Mouse (Mus musculus) midbrain, postnatal 0 days (tissue): Measurements from ENCODE around the gene Fbxl19. TPM values are rescaled to one million over a fixed set of nuclear protein-coding genes. Genes with fewer than 3 reads are reported as not detected.

Source experiments
- ATAC-seq: fragments of 200-750 bp; cut with Nextera tagmentation; 2 replicates; pipeline ENCODE4 v1.8.0; 2017; ENCODE audit warnings: moderate number of reproducible peaks, mild to moderate bottlenecking, moderate TSS enrichment, moderate library complexity; ENCODE audit not compliant: low FRiP score
- DNase-seq: peaks from one replicate; pipeline ENCODE4 v3.0.0-alpha.2; 2015; ENCODE audit warnings: low spot score
- H3K27ac ChIP-seq: fragments of 300-500 bp; sonication (generic); 2 replicates; pipeline ENCODE4 v1.5.1; 2014; ENCODE audit warnings: low read depth, mild to moderate bottlenecking, low read length, mixed read lengths
- H3K27me3 ChIP-seq: fragments of 300-500 bp; sonication (generic); 2 replicates; pipeline ENCODE4 v1.6.1; 2014; ENCODE audit warnings: low read length, control low read depth, mixed read lengths; ENCODE audit not compliant: insufficient read depth
- H3K36me3 ChIP-seq: fragments of 300-500 bp; sonication (generic); 2 replicates; pipeline ENCODE4 v1.6.1; 2014; ENCODE audit warnings: low read length, control low read depth, mixed read lengths; ENCODE audit not compliant: insufficient read depth
- H3K4me1 ChIP-seq: fragments of 300-500 bp; sonication (generic); 2 replicates; pipeline ENCODE4 v1.6.1; 2014; ENCODE audit warnings: mild to moderate bottlenecking, control low read depth, antibody characterized with exemption, low read length, mixed read lengths; ENCODE audit not compliant: insufficient read depth
- H3K4me2 ChIP-seq: fragments of 300-500 bp; sonication (generic); 2 replicates; pipeline ENCODE4 v1.6.1; 2014; ENCODE audit warnings: low read depth, mild to moderate bottlenecking, low read length, mixed read lengths; ENCODE audit not compliant: poor library complexity, severe bottlenecking
- H3K4me3 ChIP-seq: fragments of 300-500 bp; sonication (generic); 2 replicates; pipeline ENCODE4 v1.5.1; 2014; ENCODE audit warnings: low read depth, mild to moderate bottlenecking, low read length, moderate library complexity
- H3K9ac ChIP-seq: fragments of 300-500 bp; sonication (generic); replicated peaks from 2 replicates; pipeline ENCODE4 v1.6.1; 2014; ENCODE audit warnings: mild to moderate bottlenecking, low read length, moderate library complexity, mixed read lengths; ENCODE audit not compliant: poor library complexity, severe bottlenecking
- H3K9me3 ChIP-seq: fragments of 300-500 bp; sonication (generic); 2 replicates; pipeline ENCODE4 v1.6.1; 2016; ENCODE audit warnings: low read length, control low read depth
- CTCF ChIP-seq: IDR thresholded peaks from 2 replicates; pipeline ENCODE4 v1.5.1; 2016; ENCODE audit warnings: antibody characterized with exemption, mild to moderate bottlenecking
- whole genome bisulfite sequencing: fragments of 180-500 bp; shearing (Covaris S2); extraction: QIAGEN DNeasy Blood & Tissue Kit; methylation state at CpG from one replicate; pipeline ENCODE4 v1.1.7; 2014; 5-methylcytosine and 5-hydroxymethylcytosine counted together
- polyA plus RNA-seq: library from polyadenylated mRNA; unstranded; fragments of >200 nt; fragmentation: Nextera tagmentation; extraction: Ambion mirVana; gene quantifications from 2 replicates; pipeline ENCODE4 v1.2.1, GENCODE M21; 2015
- total RNA-seq: library from RNA; depleted of rRNA; stranded (reverse); fragments of >200 nt; gene quantifications from 2 replicates; pipeline ENCODE4 v1.2.3, GENCODE M21; 2014

Gene Fbxl19
- total and polyA plus RNA-seq, 2 experiments from 2014 or later: 8.3 to 221 TPM

GRCm38 (mm10) chr7:127745652-127746493 is 1.5 kb downstream of the Fbxl19 start:
- peak overlapping the region; percentile 82 for H3K27ac ChIP-seq
- H3K27me3 ChIP-seq: no peaks in the 10 kb centered on the region
- DNase-seq (peak; percentile 100), ATAC-seq (peak; percentile 91)
- no peaks in the 10 kb centered on the region for H3K9me3 ChIP-seq
- under 1% methylated on average over 39 of the region's 39 CpGs for WGBS
- H3K4me3 ChIP-seq: peak overlapping the region; percentile 86
- peak; percentile 32 for TF ChIP-seq CTCF
- H3K9ac ChIP-seq: peak overlapping the region; percentile 98
- no peaks in the 10 kb centered on the region for H3K4me1 ChIP-seq
- H3K36me3 ChIP-seq: peaks cover 18% of the 10 kb centered on the region
- H3K4me2 ChIP-seq: peak overlapping the region; percentile 83

GRCm38 (mm10) chr7:127746494-127747491 is 2.5 kb downstream of the Fbxl19 start:
- peak overlapping the region; percentile 83 for H3K4me2 ChIP-seq
- DNase-seq (no peak), ATAC-seq (0 out of 2 replicates have a peak, but pooled peaks have one; percentile 1)
- no peaks in the 10 kb centered on the region for H3K9me3 ChIP-seq
- peak overlapping the region; percentile 82 for H3K27ac ChIP-seq
- no peaks in the 10 kb centered on the region for H3K4me1 ChIP-seq
- under 1% methylated on average over 26 of the region's 62 CpGs for WGBS
- peak overlapping the region; percentile 98 for H3K9ac ChIP-seq
- peak overlapping the region; percentile 86 for H3K4me3 ChIP-seq
- peaks cover 24% of the 10 kb centered on the region for H3K36me3 ChIP-seq
- H3K27me3 ChIP-seq: no peaks in the 10 kb centered on the region
- TF ChIP-seq CTCF: no peak

- peak overlapping the region; percentile 98 for H3K9ac ChIP-seq
- 42% methylated on average over 6 of the region's 6 CpGs for WGBS
- no peak for TF ChIP-seq CTCF
- H3K4me3 ChIP-seq: peak overlapping the region; percentile 86
- ATAC-seq (no peak), DNase-seq (no peak)
- H3K27ac ChIP-seq: peak overlapping the region; percentile 82
- no peaks in the 10 kb centered on the region for H3K27me3 ChIP-seq
- peak overlapping the region; percentile 83 for H3K4me2 ChIP-seq
- peaks cover 33% of the 10 kb centered on the region for H3K36me3 ChIP-seq
- no peaks in the 10 kb centered on the region for H3K4me1 ChIP-seq
- no peaks in the 10 kb centered on the region for H3K9me3 ChIP-seq
Measured at GRCm38 (mm10) chr7:127747559-127748234, 3.4 kb downstream of the Fbxl19 start.

- Histone ChIP-seq H3K4me1 (no peaks in the 10 kb centered on the region), H3K4me2 (peak overlapping the region; percentile 83; the same call in 1 of the 2 replicates), H3K4me3 (no peak overlapping the region), H3K27me3 (no peaks in the 10 kb centered on the region), H3K27ac (no peak overlapping the region), H3K9me3 (no peaks in the 10 kb centered on the region), H3K36me3 (peaks cover 38% of the 10 kb centered on the region), H3K9ac (no peak overlapping the region)
- no peak for ATAC-seq
- WGBS: 93% methylated on average over 28 of the region's 28 CpGs
- TF ChIP-seq CTCF: no peak
- no peak for DNase-seq
Measured at GRCm38 (mm10) chr7:127748235-127748560, 3.9 kb downstream of the Fbxl19 start.

GRCm38 (mm10) chr7:127750131-127751127 is 6.1 kb downstream of the Fbxl19 start:
- Histone ChIP-seq H3K27ac (no peak overlapping the region), H3K27me3 (no peaks in the 10 kb centered on the region), H3K9ac (no peak overlapping the region), H3K4me3 (no peak overlapping the region), H3K9me3 (no peaks in the 10 kb centered on the region), H3K36me3 (peaks cover 51% of the 10 kb centered on the region), H3K4me1 (no peaks in the 10 kb centered on the region), H3K4me2 (no peak overlapping the region)
- TF ChIP-seq CTCF: no peak
- ATAC-seq: no peak
- peak; percentile 62 for DNase-seq
- 82% methylated on average over 19 of the region's 19 CpGs for WGBS
